Comparison of ENCODE assay signal across 16 mouse cellular contexts in the genomic region with DNA sequence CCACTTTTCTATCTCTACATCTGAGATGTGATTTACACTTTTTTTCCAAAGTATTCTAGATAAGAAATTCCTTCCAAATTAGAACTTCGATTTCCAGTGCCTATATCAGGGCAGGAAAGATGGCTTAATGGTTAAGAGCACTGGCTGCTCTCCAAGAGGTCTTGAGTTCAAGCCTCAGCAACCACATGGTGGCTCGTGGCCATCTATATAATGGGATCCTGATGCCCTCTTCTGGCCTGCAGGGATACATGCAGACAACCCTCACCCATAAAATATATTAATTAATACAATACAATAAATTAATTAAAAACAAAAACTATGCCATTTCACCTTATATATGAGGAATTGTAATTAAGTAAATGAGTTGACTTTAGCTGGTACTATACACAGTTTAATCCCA. TPM values are rescaled to one million over a fixed set of nuclear protein-coding genes. Genes with fewer than 3 reads are reported as not detected.
DNase-seq lines count a peak whose midpoint lies in the region; ATAC-seq and TF ChIP-seq lines count a peak whose summit lies in the region.
"Had no signal": no experiment of that assay in that cellular context is flagged by ENCODE, and none has a peak within 500 bp of the region (broad histone marks: within the 10 kb centered on the region; RNA-seq: fewer than 3 reads in every experiment).

No protein-coding gene starts in this region.

- no peaks in the 10 kb centered on the region for H3K36me3 ChIP-seq in midbrain, postnatal 0 days (ENCODE audit: insufficient read depth, low read length)
- H3K36me3 ChIP-seq in midbrain, embryonic 10.5 days: peaks cover 3% of the 10 kb centered on the region; the same call in 1 of the 2 replicates
- no peaks in the 10 kb centered on the region for H3K36me3 ChIP-seq in splenic B cell, adult 2 months (ENCODE audit: control insufficient read depth, insufficient read depth, low read length, poor library complexity, severe bottlenecking)
- H3K36me3 ChIP-seq in midbrain, embryonic 14.5 days (ENCODE audit: control insufficient read depth, insufficient read depth, low read length): no peaks in the 10 kb centered on the region
- H3K36me3 ChIP-seq: lung, embryonic 15.5 days had no signal

- TF ChIP-seq CTCF in midbrain, postnatal 0 days (IDR thresholded peaks at IDR 0.05): 0 out of 2 replicates have a peak, but pooled peaks have one; percentile 35

- no peak overlapping the region for H3K27ac ChIP-seq in midbrain, postnatal 0 days (ENCODE audit: low read depth, low read length)
- no peak overlapping the region for H3K27ac ChIP-seq in midbrain, embryonic 10.5 days (replicated peaks)
- no peak overlapping the region for H3K27ac ChIP-seq in midbrain, embryonic 14.5 days (replicated peaks; ENCODE audit: low read depth, low read length)
- H3K27ac ChIP-seq: left cerebral cortex, adult 2 months; lung, embryonic 15.5 days had no signal

- no peaks in the 10 kb centered on the region for H3K4me1 ChIP-seq in midbrain, postnatal 0 days (ENCODE audit: insufficient read depth, low read length)
- H3K4me1 ChIP-seq in midbrain, embryonic 10.5 days: no peaks in the 10 kb centered on the region
- no peaks in the 10 kb centered on the region for H3K4me1 ChIP-seq in midbrain, embryonic 14.5 days (ENCODE audit: control insufficient read depth, insufficient read depth, low read length)
- H3K4me1 ChIP-seq: lung, embryonic 15.5 days had no signal

- ATAC-seq in midbrain, postnatal 0 days (ENCODE audit: low FRiP score): no peak
- peak; percentile 54 for ATAC-seq in inflammation-experienced regulatory T-cells, adult 6 months
- ATAC-seq in midbrain, embryonic 14.5 days (ENCODE audit: low FRiP score, low TSS enrichment): no peak
- ATAC-seq in erythroid progenitor cell, adult 5-6 weeks (replicated peaks; ENCODE audit: low FRiP score, poor library complexity, severe bottlenecking): no peak

- WGBS in midbrain, postnatal 0 days: 69% methylated on average over 2 of the region's 2 CpGs
- 87% methylated on average over 2 of the region's 2 CpGs for WGBS in midbrain, embryonic 10.5 days
- 73% methylated on average over 2 of the region's 2 CpGs for WGBS in midbrain, embryonic 14.5 days

- H3K4me3 ChIP-seq in midbrain, postnatal 0 days (ENCODE audit: low read depth, low read length): no peak overlapping the region
- H3K4me3 ChIP-seq in midbrain, embryonic 10.5 days: no peak overlapping the region
- no peak overlapping the region for H3K4me3 ChIP-seq in midbrain, embryonic 14.5 days (replicated peaks; ENCODE audit: low read depth, low read length)
- H3K4me3 ChIP-seq: left cerebral cortex, adult 2 months; lung, embryonic 15.5 days had no signal

- H3K9ac ChIP-seq in midbrain, postnatal 0 days (replicated peaks; ENCODE audit: low read length, poor library complexity, severe bottlenecking): no peak overlapping the region
- no peak overlapping the region for H3K9ac ChIP-seq in midbrain, embryonic 14.5 days (replicated peaks; ENCODE audit: low read length)
- H3K9ac ChIP-seq: lung, embryonic 15.5 days had no signal

- H3K4me2 ChIP-seq in midbrain, postnatal 0 days (ENCODE audit: low read depth, low read length, poor library complexity, severe bottlenecking): no peak overlapping the region
- H3K4me2 ChIP-seq in midbrain, embryonic 14.5 days (ENCODE audit: low read length): no peak overlapping the region
- H3K4me2 ChIP-seq: lung, embryonic 15.5 days had no signal

- peak; percentile 7 to 31 for DNase-seq in cerebellum, postnatal 14 days
- no peak for DNase-seq in cerebellum, adult 8-10 months
- DNase-seq in midbrain, postnatal 0 days (ENCODE audit: low spot score): no peak
- DNase-seq in midbrain, embryonic 10.5 days (ENCODE audit: low spot score): no peak
- peak; percentile 12 for DNase-seq in splenic B cell, adult 2 months (ENCODE audit: low read depth, low spot score)
- no peak for DNase-seq in midbrain, embryonic 14.5 days
- DNase-seq: right cerebral cortex, postnatal 25 days had no signal

- H3K27me3 ChIP-seq in midbrain, postnatal 0 days (ENCODE audit: insufficient read depth, low read length): peaks cover 7% of the 10 kb centered on the region; the same call in 1 of the 2 replicates
- peaks cover 99% of the 10 kb centered on the region for H3K27me3 ChIP-seq in midbrain, embryonic 10.5 days (ENCODE audit: low read depth, poor library complexity, severe bottlenecking)
- no peaks in the 10 kb centered on the region for H3K27me3 ChIP-seq in splenic B cell, adult 2 months (ENCODE audit: control insufficient read depth, insufficient read depth, low read length, poor library complexity, severe bottlenecking)
- H3K27me3 ChIP-seq in midbrain, embryonic 14.5 days (ENCODE audit: control insufficient read depth, insufficient read depth, low read length): peaks cover 17% of the 10 kb centered on the region; the same call in 1 of the 2 replicates

- H3K9me3 ChIP-seq in midbrain, postnatal 0 days (ENCODE audit: low read length): no peaks in the 10 kb centered on the region
- H3K9me3 ChIP-seq in midbrain, embryonic 10.5 days (replicated peaks): no peaks in the 10 kb centered on the region
- no peaks in the 10 kb centered on the region for H3K9me3 ChIP-seq in midbrain, embryonic 14.5 days (ENCODE audit: control insufficient read depth, low read length)
- H3K9me3 ChIP-seq: lung, embryonic 15.5 days had no signal

RNA-seq across cellular contexts. Expression of gene Chic1, which starts 14.9 kb away (rescaled TPM):
- total RNA-seq in midbrain, postnatal 0 days (2014; rRNA removed): 9.7 and 13.7 TPM in 2 replicates
- 3.3 and 5.1 TPM in 2 replicates for polyA plus RNA-seq in midbrain, postnatal 0 days (2015; fragmentation: Nextera tagmentation; extraction: Ambion mirVana)
- 4.5 and 5.9 TPM in 2 replicates for polyA plus RNA-seq in midbrain, embryonic 10.5 days (2016; fragmentation: Nextera tagmentation; extraction: Ambion mirVana)
- 1 to 10 TPM; 2.5 to 5.4 (median 4.1) TPM for polyA plus RNA-seq in inflammation-experienced regulatory T-cells, adult 6 months (2017; shearing (Covaris generic))
- 7.9 and 8.4 TPM in 2 replicates for polyA plus RNA-seq in midbrain, embryonic 14.5 days (2014; fragmentation: Nextera tagmentation; extraction: Ambion mirVana)
- not detected in 2 replicates for total RNA-seq in erythroid progenitor cell, adult 5-6 weeks (2015; ENCODE audit: low replicate concordance)
- not detected in 2 replicates for total RNA-seq in erythroid progenitor cell, adult 5-6 weeks (2017; ENCODE audit: low replicate concordance)

RNA-seq across cellular contexts. Expression of gene Tsx, which starts 43.0 kb away (rescaled TPM):
- total RNA-seq in midbrain, postnatal 0 days (2014; rRNA removed): not detected in 2 replicates
- polyA plus RNA-seq in midbrain, postnatal 0 days (2015; fragmentation: Nextera tagmentation; extraction: Ambion mirVana): 0.20 and 0.21 TPM in 2 replicates
- polyA plus RNA-seq in midbrain, embryonic 10.5 days (2016; fragmentation: Nextera tagmentation; extraction: Ambion mirVana): 0.34 and 0.35 TPM in 2 replicates
- polyA plus RNA-seq in inflammation-experienced regulatory T-cells, adult 6 months (2017; shearing (Covaris generic)): under 1 TPM in 2 of 3 experiments, not detected in 1; 0.85 to 0.91 TPM
- 0.37 and 0.47 TPM in 2 replicates for polyA plus RNA-seq in midbrain, embryonic 14.5 days (2014; fragmentation: Nextera tagmentation; extraction: Ambion mirVana)
- total RNA-seq in erythroid progenitor cell, adult 5-6 weeks (2015; ENCODE audit: low replicate concordance): not detected in 2 replicates
- not detected in 2 replicates for total RNA-seq in erythroid progenitor cell, adult 5-6 weeks (2017; ENCODE audit: low replicate concordance)
- total RNA-seq: adrenal gland, postnatal 36 days; heart, adult 18-20 months; left cerebral cortex, adult 2 months had no signal

RNA-seq across cellular contexts. Expression of gene Cdx4, which starts 50.0 kb away (rescaled TPM):
- not detected in 2 replicates for total RNA-seq in midbrain, postnatal 0 days (2014; rRNA removed)
- not detected in 2 replicates for polyA plus RNA-seq in midbrain, postnatal 0 days (2015; fragmentation: Nextera tagmentation; extraction: Ambion mirVana)
- not detected in 2 replicates for polyA plus RNA-seq in midbrain, embryonic 10.5 days (2016; fragmentation: Nextera tagmentation; extraction: Ambion mirVana)
- polyA plus RNA-seq in inflammation-experienced regulatory T-cells, adult 6 months (2017; shearing (Covaris generic)): not detected
- polyA plus RNA-seq in midbrain, embryonic 14.5 days (2014; fragmentation: Nextera tagmentation; extraction: Ambion mirVana): not detected in 2 replicates
- total RNA-seq in erythroid progenitor cell, adult 5-6 weeks (2015; ENCODE audit: low replicate concordance): not detected in 2 replicates
- not detected in 2 replicates for total RNA-seq in erythroid progenitor cell, adult 5-6 weeks (2017; ENCODE audit: low replicate concordance)
- total RNA-seq: adrenal gland, postnatal 36 days; heart, adult 18-20 months; left cerebral cortex, adult 2 months had no signal
- polyA plus RNA-seq: cortical plate, adult 2 months; forebrain, embryonic 11.5 days; hindbrain, embryonic 11.5 days; lung, embryonic 15.5 days had no signal

RNA-seq across cellular contexts. Expression of gene Gm26992, which starts 50.6 kb away (rescaled TPM):
- total RNA-seq in midbrain, postnatal 0 days (2014; rRNA removed): 2.0 TPM in 1 of 2 replicates, not detected in the other
- 0.63 TPM in 1 of 2 replicates, not detected in the other for polyA plus RNA-seq in midbrain, postnatal 0 days (2015; fragmentation: Nextera tagmentation; extraction: Ambion mirVana)
- polyA plus RNA-seq in midbrain, embryonic 10.5 days (2016; fragmentation: Nextera tagmentation; extraction: Ambion mirVana): not detected in 2 replicates
- polyA plus RNA-seq in inflammation-experienced regulatory T-cells, adult 6 months (2017; shearing (Covaris generic)): not detected
- polyA plus RNA-seq in midbrain, embryonic 14.5 days (2014; fragmentation: Nextera tagmentation; extraction: Ambion mirVana): not detected in 2 replicates
- total RNA-seq in erythroid progenitor cell, adult 5-6 weeks (2015; ENCODE audit: low replicate concordance): not detected in 2 replicates
- not detected in 2 replicates for total RNA-seq in erythroid progenitor cell, adult 5-6 weeks (2017; ENCODE audit: low replicate concordance)
- total RNA-seq: adrenal gland, postnatal 36 days; heart, adult 18-20 months; left cerebral cortex, adult 2 months had no signal
- polyA plus RNA-seq: cortical plate, adult 2 months; forebrain, embryonic 11.5 days; hindbrain, embryonic 11.5 days; lung, embryonic 15.5 days had no signal

Comparison
In these comparisons a context has a peak if more than half of its experiments do, and no peak if none do; other contexts are left out.
1. DNase-seq: peak in cerebellum, postnatal 14 days (2 of 2) and splenic B cell, adult 2 months (single experiment); none in cerebellum, adult 8-10 months (single experiment), midbrain, postnatal 0 days (single experiment), midbrain, embryonic 10.5 days (single experiment) and midbrain, embryonic 14.5 days (single experiment).